Mouse (Mus musculus): Measurements from ENCODE around the gene Golgb1. TPM values are rescaled to one million over a fixed set of nuclear protein-coding genes. Genes with fewer than 3 reads are reported as not detected.

Golgb1 gene
- polyA plus RNA-seq, 1 experiment from 2014 or later = 100 TPM

DNA sequence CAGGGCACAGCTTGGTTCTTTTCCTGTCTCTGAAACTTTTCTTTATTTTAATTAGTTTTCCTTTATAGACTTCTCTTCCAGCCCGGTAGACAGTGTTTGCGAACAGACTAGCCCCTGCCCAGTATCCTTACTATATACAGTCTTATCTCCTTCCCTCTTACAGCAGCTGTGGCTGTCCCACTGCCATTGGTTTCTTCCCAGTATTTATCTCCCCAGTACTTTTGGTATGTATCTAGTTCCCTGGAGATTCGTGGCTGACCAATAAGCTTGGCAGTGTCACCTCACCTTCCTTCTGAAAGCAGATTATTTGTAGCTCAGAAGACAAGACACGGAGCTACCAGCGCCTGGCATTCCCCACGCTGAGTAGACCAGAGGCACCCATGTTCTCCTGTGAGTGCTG is 21.8 kb downstream of the Golgb1 start:
- H3K9me3 ChIP-seq (ENCODE audit: control insufficient read depth, low read length) = no peaks in the 10 kb centered on the region
- peaks cover 28% of the 10 kb centered on the region for H3K36me3 ChIP-seq (ENCODE audit: control insufficient read depth, insufficient read depth, low read length)
- DNase-seq (ENCODE audit: low spot score) (no peak), ATAC-seq (ENCODE audit: low FRiP score, low TSS enrichment) (no peak)
- H3K27ac ChIP-seq (replicated peaks) = no peak overlapping the region
- H3K4me1 ChIP-seq (replicated peaks; ENCODE audit: control insufficient read depth, insufficient read depth) = no peaks in the 10 kb centered on the region
- no peak overlapping the region for H3K4me2 ChIP-seq (replicated peaks; ENCODE audit: low read depth)
- no peak overlapping the region for H3K4me3 ChIP-seq (ENCODE audit: low read depth, low read length)
- 92% methylated on average over 6 of the region's 6 CpGs for WGBS
- no peak overlapping the region for H3K9ac ChIP-seq (ENCODE audit: low read length)
- TF ChIP-seq CTCF (IDR thresholded peaks at IDR 0.05; ENCODE audit: low read depth) (no peak), EP300 (optimal IDR thresholded peaks at IDR 0.05) (no peak)
- no peaks in the 10 kb centered on the region for H3K27me3 ChIP-seq (ENCODE audit: control insufficient read depth, insufficient read depth, low read length)

DNA sequence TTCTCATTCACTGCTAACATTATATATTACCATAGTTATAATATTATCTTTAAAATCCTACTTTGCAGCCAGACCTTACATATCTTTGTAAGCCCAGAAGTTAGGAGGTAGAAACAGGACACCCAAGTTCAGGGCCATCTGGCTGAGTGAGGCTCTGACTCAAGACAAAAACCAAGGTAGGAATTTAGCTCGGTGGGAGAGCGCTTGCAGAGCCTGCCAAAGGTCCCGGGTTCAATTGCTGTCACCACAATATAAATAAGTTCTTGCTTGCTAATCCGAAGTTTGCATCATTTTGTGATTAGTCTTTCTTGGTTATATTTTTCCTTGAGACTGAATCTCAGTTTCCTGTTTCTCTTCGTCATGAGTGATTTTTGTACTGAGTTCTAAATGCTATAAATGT is 28.2 kb downstream of the Golgb1 start:
- Histone ChIP-seq H3K9ac (ENCODE audit: low read length) (no peak overlapping the region), H3K4me3 (ENCODE audit: low read depth, low read length) (no peak overlapping the region), H3K36me3 (ENCODE audit: control insufficient read depth, insufficient read depth, low read length) (peaks cover 21% of the 10 kb centered on the region)

DNA sequence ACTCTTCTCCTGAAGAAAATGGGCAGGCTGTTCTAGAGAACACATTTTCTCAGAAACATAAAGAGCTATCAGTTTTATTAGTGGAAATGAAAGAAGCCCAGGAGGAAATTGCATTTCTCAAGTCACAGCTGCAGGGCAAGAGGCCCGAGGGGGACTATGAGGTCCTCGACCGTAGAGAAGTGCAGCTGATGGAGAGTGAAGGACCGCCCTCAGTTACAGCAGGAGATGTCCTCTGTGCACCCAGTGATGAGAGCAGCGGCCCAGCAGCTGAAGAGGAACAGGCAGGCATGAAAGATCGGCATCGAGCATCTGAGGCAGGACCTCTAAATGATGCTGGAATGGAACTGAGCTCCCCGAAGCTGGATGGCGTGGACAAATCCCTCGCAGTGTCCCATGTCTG is 37.0 kb downstream of the Golgb1 start:
- no peak for TF ChIP-seq EP300 (optimal IDR thresholded peaks at IDR 0.05)
- no peak for TF ChIP-seq CTCF (IDR thresholded peaks at IDR 0.05; ENCODE audit: low read depth)
- Histone ChIP-seq H3K27ac (replicated peaks) (no peak overlapping the region), H3K27me3 (ENCODE audit: control insufficient read depth, insufficient read depth, low read length) (no peaks in the 10 kb centered on the region), H3K36me3 (ENCODE audit: control insufficient read depth, insufficient read depth, low read length) (peaks cover 27% of the 10 kb centered on the region; the same call in 1 of the 2 replicates), H3K4me3 (ENCODE audit: low read depth, low read length) (no peak overlapping the region), H3K4me1 (replicated peaks; ENCODE audit: control insufficient read depth, insufficient read depth) (no peaks in the 10 kb centered on the region), H3K9me3 (ENCODE audit: control insufficient read depth, low read length) (no peaks in the 10 kb centered on the region), H3K4me2 (replicated peaks; ENCODE audit: low read depth) (no peak overlapping the region), H3K9ac (ENCODE audit: low read length) (no peak overlapping the region)
- 85% methylated on average over 10 of the region's 10 CpGs for WGBS
- DNase-seq (ENCODE audit: low spot score) (no peak), ATAC-seq (ENCODE audit: low FRiP score, low TSS enrichment) (no peak)

More for the DNA sequence above, 28.2 kb downstream of the Golgb1 start:
- no peak for DNase-seq (ENCODE audit: low spot score)
- 79% methylated on average over 5 of the region's 5 CpGs for WGBS
- Histone ChIP-seq H3K4me1 (replicated peaks; ENCODE audit: control insufficient read depth, insufficient read depth) (no peaks in the 10 kb centered on the region), H3K27ac (replicated peaks) (no peak overlapping the region), H3K4me2 (replicated peaks; ENCODE audit: low read depth) (no peak overlapping the region), H3K27me3 (ENCODE audit: control insufficient read depth, insufficient read depth, low read length) (no peaks in the 10 kb centered on the region), H3K9me3 (ENCODE audit: control insufficient read depth, low read length) (no peaks in the 10 kb centered on the region)
- no peak for ATAC-seq (ENCODE audit: low FRiP score, low TSS enrichment)
- TF ChIP-seq EP300 (optimal IDR thresholded peaks at IDR 0.05) (no peak), CTCF (IDR thresholded peaks at IDR 0.05; ENCODE audit: low read depth) (no peak)

DNA sequence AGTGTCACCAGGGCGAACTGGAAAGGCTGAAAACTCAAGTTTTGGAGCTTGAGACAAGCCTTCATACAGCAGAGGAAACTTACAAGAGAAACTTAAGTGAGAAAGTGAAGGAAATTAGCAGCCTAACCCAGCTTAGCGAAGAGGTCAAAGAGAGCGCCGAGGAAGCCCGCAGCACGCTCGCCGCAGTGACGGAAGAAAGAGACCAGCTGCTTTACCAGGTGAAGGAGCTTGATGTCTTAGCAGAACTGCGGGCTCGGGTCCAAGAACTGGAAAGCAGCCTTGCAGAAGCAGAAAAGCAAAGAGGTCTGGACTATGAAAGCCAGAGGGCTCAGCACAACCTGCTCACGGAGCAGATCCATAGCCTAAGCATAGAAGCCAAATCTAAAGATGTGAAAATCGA is 37.4 kb downstream of the Golgb1 start:
- no peaks in the 10 kb centered on the region for H3K9me3 ChIP-seq (ENCODE audit: control insufficient read depth, low read length)
- H3K36me3 ChIP-seq (ENCODE audit: control insufficient read depth, insufficient read depth, low read length) = peaks cover 27% of the 10 kb centered on the region; the same call in 1 of the 2 replicates
- no peaks in the 10 kb centered on the region for H3K27me3 ChIP-seq (ENCODE audit: control insufficient read depth, insufficient read depth, low read length)
- H3K4me2 ChIP-seq (replicated peaks; ENCODE audit: low read depth) = no peak overlapping the region
- no peaks in the 10 kb centered on the region for H3K4me1 ChIP-seq (replicated peaks; ENCODE audit: control insufficient read depth, insufficient read depth)
- ATAC-seq (ENCODE audit: low FRiP score, low TSS enrichment) (no peak), DNase-seq (ENCODE audit: low spot score) (no peak)
- H3K9ac ChIP-seq (ENCODE audit: low read length) = no peak overlapping the region
- TF ChIP-seq EP300 (optimal IDR thresholded peaks at IDR 0.05) (no peak), CTCF (IDR thresholded peaks at IDR 0.05; ENCODE audit: low read depth) (no peak)
- no peak overlapping the region for H3K27ac ChIP-seq (replicated peaks)
- 75% methylated on average over 13 of the region's 13 CpGs for WGBS
- no peak overlapping the region for H3K4me3 ChIP-seq (ENCODE audit: low read depth, low read length)

DNA sequence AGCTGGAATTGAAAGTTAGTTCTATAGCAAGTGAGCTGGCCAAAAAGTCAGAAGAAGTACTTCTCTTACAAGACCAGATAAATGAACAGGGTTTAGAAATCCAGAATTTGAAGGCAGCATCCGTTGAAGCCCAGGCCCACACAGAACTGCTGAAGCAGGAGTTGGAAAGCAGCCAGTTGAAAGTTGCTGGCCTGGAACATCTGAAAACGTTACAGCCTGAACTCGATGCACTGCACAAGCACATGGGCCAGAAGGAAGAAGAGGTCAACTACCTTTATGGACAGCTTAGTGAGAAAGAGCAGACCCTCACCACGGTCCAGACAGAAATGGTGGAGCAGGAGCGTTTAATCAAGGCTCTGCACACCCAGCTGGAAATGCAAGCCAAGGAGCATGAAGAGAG is 39.3 kb downstream of the Golgb1 start:
- no peak for ATAC-seq (ENCODE audit: low FRiP score, low TSS enrichment)
- no peaks in the 10 kb centered on the region for H3K9me3 ChIP-seq (ENCODE audit: control insufficient read depth, low read length)
- no peak overlapping the region for H3K9ac ChIP-seq (ENCODE audit: low read length)
- no peak overlapping the region for H3K27ac ChIP-seq (replicated peaks)
- H3K4me3 ChIP-seq (ENCODE audit: low read depth, low read length) = no peak overlapping the region
- H3K4me2 ChIP-seq (replicated peaks; ENCODE audit: low read depth) = no peak overlapping the region
- 55% methylated on average over 5 of the region's 5 CpGs for WGBS
- no peaks in the 10 kb centered on the region for H3K4me1 ChIP-seq (replicated peaks; ENCODE audit: control insufficient read depth, insufficient read depth)
- TF ChIP-seq EP300 (optimal IDR thresholded peaks at IDR 0.05) (no peak), CTCF (IDR thresholded peaks at IDR 0.05; ENCODE audit: low read depth) (no peak)
- peaks cover 26% of the 10 kb centered on the region for H3K36me3 ChIP-seq (ENCODE audit: control insufficient read depth, insufficient read depth, low read length)
- no peaks in the 10 kb centered on the region for H3K27me3 ChIP-seq (ENCODE audit: control insufficient read depth, insufficient read depth, low read length)
- no peak for DNase-seq (ENCODE audit: low spot score)

GRCm38 (mm10) chr16:36918505-36918904 is 43.6 kb downstream of the Golgb1 start:
- no peak for DNase-seq (ENCODE audit: low spot score)
- Histone ChIP-seq H3K27me3 (ENCODE audit: control insufficient read depth, insufficient read depth, low read length) (no peaks in the 10 kb centered on the region), H3K27ac (replicated peaks) (no peak overlapping the region), H3K4me3 (ENCODE audit: low read depth, low read length) (no peak overlapping the region), H3K9ac (ENCODE audit: low read length) (no peak overlapping the region), H3K4me2 (replicated peaks; ENCODE audit: low read depth) (no peak overlapping the region), H3K4me1 (replicated peaks; ENCODE audit: control insufficient read depth, insufficient read depth) (no peaks in the 10 kb centered on the region), H3K9me3 (ENCODE audit: control insufficient read depth, low read length) (no peaks in the 10 kb centered on the region), H3K36me3 (ENCODE audit: control insufficient read depth, insufficient read depth, low read length) (peaks cover 18% of the 10 kb centered on the region)
- no peak for ATAC-seq (ENCODE audit: low FRiP score, low TSS enrichment)
- 97% methylated on average over 10 of the region's 10 CpGs for WGBS
- TF ChIP-seq CTCF (IDR thresholded peaks at IDR 0.05; ENCODE audit: low read depth) = no peak
